Mouse (Mus musculus) embryonic fibroblast, embryonic 13.5 days (primary cell): Measurements from ENCODE around the gene Hoxd10.

Experiments
- CTCF ChIP-seq: IDR thresholded peaks from 2 replicates; pipeline ENCODE4 v1.5.1; 2011; ENCODE audit warnings: mild to moderate bottlenecking, control low read depth, low read length, moderate library complexity, borderline replicate concordance; ENCODE audit not compliant: insufficient read depth
- POLR2A ChIP-seq: IDR thresholded peaks from 2 replicates; pipeline ENCODE4 v1.6.1; 2011; ENCODE audit warnings: low read depth, mild to moderate bottlenecking, control low read depth, low read length, moderate library complexity

GRCm38 (mm10) chr2:74661685-74662084, 30.0 kb upstream of the Hoxd10 start:
- 0 out of 2 replicates have a peak, but pooled peaks have one; percentile 13 for TF ChIP-seq CTCF
- TF ChIP-seq POLR2A = no peak
